Comparison of ENCODE assay signal across 19 mouse cellular contexts in the genomic region with DNA sequence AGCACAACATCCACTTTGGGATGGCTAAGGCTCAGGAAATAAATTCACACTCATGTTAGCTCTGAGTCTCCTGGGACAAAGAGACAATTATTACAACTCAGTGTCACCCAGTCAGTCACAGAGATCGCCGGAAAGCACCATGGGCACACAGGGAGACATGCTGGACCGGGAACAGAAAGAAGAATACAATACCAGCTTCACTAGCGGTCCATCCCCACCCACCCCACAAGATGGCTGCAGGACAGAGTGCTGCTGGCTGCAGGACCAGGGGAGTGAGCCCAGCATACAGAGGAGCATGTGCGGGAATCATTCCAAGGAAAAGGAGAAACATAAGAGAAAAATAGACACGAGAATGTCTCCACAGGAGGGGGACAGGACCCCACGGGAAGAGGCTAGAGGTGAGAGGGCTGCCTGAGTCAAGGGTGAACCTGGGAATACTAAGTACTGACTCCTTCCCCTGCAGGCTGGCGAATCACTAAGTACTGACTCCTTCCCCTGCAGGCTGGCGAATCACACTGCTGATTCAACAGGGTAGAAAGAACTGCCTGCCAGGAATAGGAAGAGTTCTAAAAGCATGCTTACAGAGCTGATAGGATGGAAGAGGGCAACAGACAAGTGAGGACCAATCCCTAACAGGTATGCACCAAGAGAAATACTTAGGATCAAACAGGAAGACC.
DNase-seq lines count a peak whose midpoint lies in the region; ATAC-seq and TF ChIP-seq lines count a peak whose summit lies in the region.
"Had no signal": no experiment of that assay in that cellular context is flagged by ENCODE, and none has a peak within 500 bp of the region (broad histone marks: within the 10 kb centered on the region; RNA-seq: fewer than 3 reads in every experiment).

No protein-coding gene starts in this region.

- DNase-seq in cerebellum, postnatal 10 days: peak; percentile 19 to 29
- DNase-seq in cerebellum, adult 11 months: no peak
- no peak for DNase-seq in hindbrain, embryonic 14.5 days (ENCODE audit: low spot score)
- DNase-seq in hindbrain, embryonic 11.5 days (ENCODE audit: low spot score): no peak
- peak; percentile 14 for DNase-seq in retina, postnatal 1 day
- DNase-seq in retina, embryonic 14.5 days (ENCODE audit: low spot score): no peak
- no peak for DNase-seq in urinary bladder, adult 2 months (ENCODE audit: low spot score)
- DNase-seq: adrenal gland, adult 8-10 months; cerebellum, adult 9-11 months; layer of hippocampus, adult 9-11 months; lung, embryonic 14.5 days; thymus, postnatal 14 days had no signal

- H3K4me1 ChIP-seq in hindbrain, embryonic 14.5 days (replicated peaks; ENCODE audit: control insufficient read depth, insufficient read depth, low read length): no peaks in the 10 kb centered on the region
- H3K4me1 ChIP-seq in hindbrain, embryonic 11.5 days (replicated peaks; ENCODE audit: control insufficient read depth, insufficient read depth, low read length): no peaks in the 10 kb centered on the region
- H3K4me1 ChIP-seq in olfactory bulb, adult 2 months (ENCODE audit: control insufficient read depth, insufficient read depth, low read length): peaks cover 2% of the 10 kb centered on the region; the same call in 1 of the 2 replicates
- H3K4me1 ChIP-seq: kidney, embryonic 15.5 days had no signal

- TF ChIP-seq CTCF in olfactory bulb, adult 2 months (IDR thresholded peaks at IDR 0.05; ENCODE audit: insufficient read depth, low read depth, low read length): no peak

- H3K27ac ChIP-seq in hindbrain, embryonic 14.5 days: no peak overlapping the region
- no peak overlapping the region for H3K27ac ChIP-seq in hindbrain, embryonic 11.5 days (ENCODE audit: low read depth, low read length)
- H3K27ac ChIP-seq in olfactory bulb, adult 2 months (ENCODE audit: insufficient read depth, low read depth, low read length): peak overlapping the region; percentile 6; the same call in 1 of the 2 replicates
- H3K27ac ChIP-seq: kidney, embryonic 15.5 days; neural tube, embryonic 13.5 days; stomach, postnatal 0 days had no signal

- H3K4me3 ChIP-seq in hindbrain, embryonic 14.5 days (replicated peaks; ENCODE audit: low read length): no peak overlapping the region
- H3K4me3 ChIP-seq in hindbrain, embryonic 11.5 days (ENCODE audit: low read depth, low read length): no peak overlapping the region
- H3K4me3 ChIP-seq in olfactory bulb, adult 2 months (ENCODE audit: insufficient read depth, low read depth, low read length): no peak overlapping the region
- H3K4me3 ChIP-seq: kidney, embryonic 15.5 days; neural tube, embryonic 13.5 days had no signal

- 47% methylated on average over 9 of the region's 9 CpGs for WGBS in hindbrain, embryonic 14.5 days
- 60% methylated on average over 9 of the region's 9 CpGs for WGBS in hindbrain, embryonic 11.5 days
- 47% methylated on average over 9 of the region's 9 CpGs for WGBS in olfactory bulb, adult 2 months

- H3K36me3 ChIP-seq in hindbrain, embryonic 14.5 days (replicated peaks; ENCODE audit: control insufficient read depth, insufficient read depth): no peaks in the 10 kb centered on the region
- H3K36me3 ChIP-seq in hindbrain, embryonic 11.5 days (ENCODE audit: control insufficient read depth, insufficient read depth, low read length): no peaks in the 10 kb centered on the region
- H3K36me3 ChIP-seq: kidney, embryonic 15.5 days had no signal

- TF ChIP-seq POLR2A in olfactory bulb, adult 2 months (IDR thresholded peaks at IDR 0.05; ENCODE audit: insufficient read depth, low read depth, low read length): no peak

- H3K9ac ChIP-seq in hindbrain, embryonic 14.5 days: no peak overlapping the region
- no peak overlapping the region for H3K9ac ChIP-seq in hindbrain, embryonic 11.5 days (ENCODE audit: low read depth, low read length)
- H3K9ac ChIP-seq: kidney, embryonic 15.5 days; lung, embryonic 14.5 days; neural tube, embryonic 13.5 days had no signal

- H3K4me2 ChIP-seq in hindbrain, embryonic 14.5 days (replicated peaks): no peak overlapping the region
- no peak overlapping the region for H3K4me2 ChIP-seq in hindbrain, embryonic 11.5 days (replicated peaks; ENCODE audit: low read depth, low read length)
- H3K4me2 ChIP-seq: kidney, embryonic 15.5 days; liver, embryonic 11.5 days; lung, embryonic 14.5 days; neural tube, embryonic 13.5 days had no signal

- no peaks in the 10 kb centered on the region for H3K27me3 ChIP-seq in hindbrain, embryonic 14.5 days (ENCODE audit: control insufficient read depth, insufficient read depth, low read length)
- H3K27me3 ChIP-seq in hindbrain, embryonic 11.5 days (ENCODE audit: control insufficient read depth, insufficient read depth, low read length): no peaks in the 10 kb centered on the region
- H3K27me3 ChIP-seq: CH12.LX; kidney, embryonic 15.5 days; neural tube, embryonic 13.5 days had no signal

- H3K9me3 ChIP-seq in hindbrain, embryonic 14.5 days (ENCODE audit: control insufficient read depth, low read length): no peaks in the 10 kb centered on the region
- H3K9me3 ChIP-seq in hindbrain, embryonic 11.5 days (ENCODE audit: control insufficient read depth, low read length): no peaks in the 10 kb centered on the region
- H3K9me3 ChIP-seq: kidney, embryonic 15.5 days; neural tube, embryonic 13.5 days had no signal

- ATAC-seq in hindbrain, embryonic 14.5 days (ENCODE audit: low FRiP score): peak; percentile 17; the same call in 1 of the 2 replicates
- ATAC-seq in hindbrain, embryonic 11.5 days (ENCODE audit: low FRiP score): no peak
- ATAC-seq: inflammation-experienced regulatory T-cells, adult 6 months had no signal

Comparison
In these comparisons a context has a peak if more than half of its experiments do, and no peak if none do; other contexts are left out.
1. DNase-seq: peak in cerebellum, postnatal 10 days (2 of 2) and retina, postnatal 1 day (single experiment); none in cerebellum, adult 11 months (single experiment), hindbrain, embryonic 14.5 days (single experiment), hindbrain, embryonic 11.5 days (single experiment), retina, embryonic 14.5 days (single experiment) and urinary bladder, adult 2 months (single experiment).